ENCODE assay signal across 11 mouse cellular contexts in the genomic region with DNA sequence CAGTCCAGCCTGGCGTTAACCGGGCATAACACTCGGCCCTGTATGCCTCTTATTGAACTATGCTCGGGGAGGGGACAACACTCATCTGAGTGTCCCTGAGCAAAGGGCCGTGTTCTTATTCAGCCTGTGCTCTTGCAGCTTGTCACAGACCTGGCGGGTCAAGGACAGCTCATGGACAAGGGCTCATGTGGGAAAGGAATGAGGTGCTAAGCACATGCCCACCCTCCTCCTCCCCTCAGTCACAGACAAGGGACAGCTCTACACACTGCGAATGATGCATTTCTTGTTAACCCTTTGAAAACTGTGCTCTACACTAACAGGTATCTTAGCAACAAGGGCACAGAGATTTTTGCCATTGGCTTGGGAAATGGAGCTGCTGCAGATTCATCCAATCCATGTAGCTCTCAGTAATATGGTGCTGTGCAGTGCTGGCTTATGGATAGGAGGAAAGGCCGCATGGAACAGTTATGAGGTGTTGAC. TPM values are rescaled to one million over a fixed set of nuclear protein-coding genes. Genes with fewer than 3 reads are reported as not detected.
DNase-seq lines count a peak whose midpoint lies in the region; ATAC-seq and TF ChIP-seq lines count a peak whose summit lies in the region.
"Had no signal": no experiment of that assay in that cellular context is flagged by ENCODE, and none has a peak within 500 bp of the region (broad histone marks: within the 10 kb centered on the region; RNA-seq: fewer than 3 reads in every experiment).

No protein-coding gene starts in this region.

- no peaks in the 10 kb centered on the region for H3K9me3 ChIP-seq in heart, embryonic 13.5 days
- no peaks in the 10 kb centered on the region for H3K9me3 ChIP-seq in liver, embryonic 16.5 days (replicated peaks; ENCODE audit: control insufficient read depth, low read length)
- H3K9me3 ChIP-seq in liver, embryonic 12.5 days (replicated peaks) = no peaks in the 10 kb centered on the region
- no peaks in the 10 kb centered on the region for H3K9me3 ChIP-seq in forebrain, embryonic 15.5 days
- H3K9me3 ChIP-seq in hindbrain, postnatal 0 days (ENCODE audit: low read length) = no peaks in the 10 kb centered on the region

- H3K4me1 ChIP-seq in heart, embryonic 13.5 days = peaks cover 64% of the 10 kb centered on the region
- H3K4me1 ChIP-seq in liver, embryonic 16.5 days (ENCODE audit: control insufficient read depth, low read depth, low read length) = no peaks in the 10 kb centered on the region
- no peaks in the 10 kb centered on the region for H3K4me1 ChIP-seq in liver, embryonic 12.5 days
- H3K4me1 ChIP-seq in forebrain, embryonic 15.5 days = peaks cover 3% of the 10 kb centered on the region; the same call in 1 of the 2 replicates
- H3K4me1 ChIP-seq in hindbrain, postnatal 0 days (ENCODE audit: insufficient read depth, low read length) = peaks cover 6% of the 10 kb centered on the region; the same call in 1 of the 2 replicates

- H3K27me3 ChIP-seq in heart, embryonic 13.5 days (replicated peaks) = no peaks in the 10 kb centered on the region
- H3K27me3 ChIP-seq in liver, embryonic 16.5 days (ENCODE audit: control insufficient read depth, insufficient read depth, low read depth, low read length) = no peaks in the 10 kb centered on the region
- H3K27me3 ChIP-seq in liver, embryonic 12.5 days (replicated peaks) = peaks cover 10% of the 10 kb centered on the region; the same call in 1 of the 2 replicates
- H3K27me3 ChIP-seq in forebrain, embryonic 15.5 days = no peaks in the 10 kb centered on the region
- no peaks in the 10 kb centered on the region for H3K27me3 ChIP-seq in hindbrain, postnatal 0 days (ENCODE audit: insufficient read depth, low read length)

- no peak for DNase-seq in heart, adult 18-20 months
- DNase-seq in hindbrain, postnatal 0 days (ENCODE audit: low spot score) = peak; percentile 51
- DNase-seq in frontal cortex, adult 2 months (ENCODE audit: extremely low spot score in 1 of 2, low spot score in 1 of 2) = no peak
- DNase-seq: cerebellum, postnatal 14 days; heart, postnatal 4 days had no signal

- peak overlapping the region; percentile 39 for H3K27ac ChIP-seq in heart, embryonic 13.5 days (replicated peaks)
- H3K27ac ChIP-seq in liver, embryonic 16.5 days (ENCODE audit: low read length) = no peak overlapping the region
- H3K27ac ChIP-seq in liver, embryonic 12.5 days = no peak overlapping the region
- H3K27ac ChIP-seq in forebrain, embryonic 15.5 days (replicated peaks) = no peak overlapping the region
- H3K27ac ChIP-seq in hindbrain, postnatal 0 days = no peak overlapping the region

- H3K4me3 ChIP-seq in heart, embryonic 13.5 days = no peak overlapping the region
- no peak overlapping the region for H3K4me3 ChIP-seq in liver, embryonic 16.5 days (ENCODE audit: low read depth, low read length)
- H3K4me3 ChIP-seq in liver, embryonic 12.5 days = no peak overlapping the region
- no peak overlapping the region for H3K4me3 ChIP-seq in forebrain, embryonic 15.5 days
- H3K4me3 ChIP-seq in hindbrain, postnatal 0 days (ENCODE audit: low read length) = no peak overlapping the region

- TF ChIP-seq CTCF in hindbrain, postnatal 0 days (IDR thresholded peaks at IDR 0.05; ENCODE audit: low read depth) = no peak

- H3K36me3 ChIP-seq in heart, embryonic 13.5 days = no peaks in the 10 kb centered on the region
- no peaks in the 10 kb centered on the region for H3K36me3 ChIP-seq in liver, embryonic 16.5 days (ENCODE audit: control insufficient read depth, insufficient read depth)
- no peaks in the 10 kb centered on the region for H3K36me3 ChIP-seq in liver, embryonic 12.5 days
- no peaks in the 10 kb centered on the region for H3K36me3 ChIP-seq in forebrain, embryonic 15.5 days
- H3K36me3 ChIP-seq in hindbrain, postnatal 0 days (ENCODE audit: insufficient read depth, low read length) = no peaks in the 10 kb centered on the region

- 45% methylated on average over 8 of the region's 8 CpGs for WGBS in heart, embryonic 13.5 days
- 62% methylated on average over 8 of the region's 8 CpGs for WGBS in liver, embryonic 16.5 days (ENCODE audit: insufficient replicate concordance)
- WGBS in liver, embryonic 12.5 days (ENCODE audit: insufficient replicate concordance) = 58% methylated on average over 8 of the region's 8 CpGs
- WGBS in forebrain, embryonic 15.5 days = 69% methylated on average over 8 of the region's 8 CpGs
- WGBS in hindbrain, postnatal 0 days = 66% methylated on average over 8 of the region's 8 CpGs

- H3K4me2 ChIP-seq in heart, embryonic 13.5 days = no peak overlapping the region
- H3K4me2 ChIP-seq in liver, embryonic 16.5 days (ENCODE audit: low read depth, low read length) = no peak overlapping the region
- no peak overlapping the region for H3K4me2 ChIP-seq in liver, embryonic 12.5 days
- H3K4me2 ChIP-seq in forebrain, embryonic 15.5 days (replicated peaks) = no peak overlapping the region
- H3K4me2 ChIP-seq in hindbrain, postnatal 0 days (ENCODE audit: low read depth, low read length) = no peak overlapping the region

- H3K9ac ChIP-seq in heart, embryonic 13.5 days = no peak overlapping the region
- H3K9ac ChIP-seq in liver, embryonic 16.5 days (ENCODE audit: low read depth, low read length) = no peak overlapping the region
- H3K9ac ChIP-seq in liver, embryonic 12.5 days = no peak overlapping the region
- no peak overlapping the region for H3K9ac ChIP-seq in forebrain, embryonic 15.5 days (replicated peaks)
- no peak overlapping the region for H3K9ac ChIP-seq in hindbrain, postnatal 0 days (replicated peaks; ENCODE audit: low read length)

- ATAC-seq in heart, embryonic 13.5 days (ENCODE audit: extremely low read depth, insufficient number of reproducible peaks, low FRiP score, low TSS enrichment) = no peak
- ATAC-seq in liver, embryonic 16.5 days (ENCODE audit: low read depth) = peak; percentile 41; the same call in 1 of the 2 replicates
- no peak for ATAC-seq in liver, embryonic 12.5 days
- ATAC-seq in forebrain, embryonic 15.5 days (replicated peaks) = peak; percentile 59
- ATAC-seq in hindbrain, postnatal 0 days = peak; percentile 86
- no peak for ATAC-seq in inflammation-experienced regulatory T-cells, adult 6 months

RNA-seq across cellular contexts. Expression of gene Afdn, which starts 24.5 kb away (rescaled TPM):
- polyA plus RNA-seq in heart, embryonic 13.5 days (2015; fragmentation: Nextera tagmentation; extraction: Ambion mirVana) = 54.6 and 59.0 TPM in 2 replicates
- total RNA-seq in heart, adult 18-20 months (2021) = 10 to 100 TPM; 49.0 to 52.5 TPM
- polyA plus RNA-seq in liver, embryonic 16.5 days (2015; fragmentation: Nextera tagmentation; extraction: Ambion mirVana) = 7.3 and 8.6 TPM in 2 replicates
- polyA plus RNA-seq in liver, embryonic 12.5 days (2016; fragmentation: Nextera tagmentation; extraction: Ambion mirVana) = 19.4 and 21.3 TPM in 2 replicates
- polyA plus RNA-seq in forebrain, embryonic 15.5 days (2015; fragmentation: Nextera tagmentation; extraction: Ambion mirVana) = 179 and 191 TPM in 2 replicates
- 78.9 and 84.2 TPM in 2 replicates for total RNA-seq in hindbrain, postnatal 0 days (2014; rRNA removed)
- polyA plus RNA-seq in hindbrain, postnatal 0 days (2015; fragmentation: Nextera tagmentation; extraction: Ambion mirVana) = 127 and 130 TPM in 2 replicates
- polyA plus RNA-seq in inflammation-experienced regulatory T-cells, adult 6 months (2017; shearing (Covaris generic)) = 1 to 10 TPM; 1.0 to 2.6 (median 2.0) TPM
- polyA plus RNA-seq in frontal cortex, adult 2 months (2012; rRNA removed) = 87.0 and 90.3 TPM in 2 replicates

RNA-seq across cellular contexts. Expression of gene Tcte2, which starts 25.8 kb away (rescaled TPM):
- polyA plus RNA-seq in heart, embryonic 13.5 days (2015; fragmentation: Nextera tagmentation; extraction: Ambion mirVana) = 4.4 and 4.7 TPM in 2 replicates
- 1 to 10 TPM; 4.7 to 6.0 TPM for total RNA-seq in heart, adult 18-20 months (2021)
- 0.39 and 1.1 TPM in 2 replicates for polyA plus RNA-seq in liver, embryonic 16.5 days (2015; fragmentation: Nextera tagmentation; extraction: Ambion mirVana)
- polyA plus RNA-seq in liver, embryonic 12.5 days (2016; fragmentation: Nextera tagmentation; extraction: Ambion mirVana) = 0.33 and 0.49 TPM in 2 replicates
- polyA plus RNA-seq in forebrain, embryonic 15.5 days (2015; fragmentation: Nextera tagmentation; extraction: Ambion mirVana) = 23.5 and 27.8 TPM in 2 replicates
- 18.7 and 21.3 TPM in 2 replicates for total RNA-seq in hindbrain, postnatal 0 days (2014; rRNA removed)
- polyA plus RNA-seq in hindbrain, postnatal 0 days (2015; fragmentation: Nextera tagmentation; extraction: Ambion mirVana) = 9.8 and 11.1 TPM in 2 replicates
- polyA plus RNA-seq in inflammation-experienced regulatory T-cells, adult 6 months (2017; shearing (Covaris generic)) = not detected
- polyA plus RNA-seq in frontal cortex, adult 2 months (2012; rRNA removed) = 12.6 and 14.0 TPM in 2 replicates
- total RNA-seq: monocyte, adult 5-6 weeks had no signal

Comparison
In these comparisons a context has a peak if more than half of its experiments do, and no peak if none do; other contexts are left out.
1. ATAC-seq: peak in liver, embryonic 16.5 days (single experiment), forebrain, embryonic 15.5 days (single experiment) and hindbrain, postnatal 0 days (single experiment); none in heart, embryonic 13.5 days (single experiment), liver, embryonic 12.5 days (single experiment) and inflammation-experienced regulatory T-cells, adult 6 months (single experiment).